Mouse (Mus musculus) brown adipose tissue, adult 24 weeks (tissue): ENCODE measurements at regions not wholly inside any gene's neighbourhood (a gene's known extent, or its start where the extent isn't known, plus 50 kb on each side); places are given as distances from the start of the nearest gene placed in this dataset.

Experiments used
- H3K27ac ChIP-seq: fragments of 200-500 bp; replicated peaks from 2 replicates; pipeline ENCODE4 v1.5.1; 2012; ENCODE audit warnings: low read depth, mild to moderate bottlenecking, low read length
- H3K4me1 ChIP-seq: fragments of 200-500 bp; 2 replicates; pipeline ENCODE4 v1.6.1; 2012; ENCODE audit warnings: low read length, mixed read lengths; ENCODE audit not compliant: control insufficient read depth, insufficient read depth, insufficient read length
- H3K4me3 ChIP-seq: fragments of 200-500 bp; 2 replicates; pipeline ENCODE4 v1.5.1; 2012; ENCODE audit warnings: low read depth, mild to moderate bottlenecking, low read length, moderate library complexity; ENCODE audit not compliant: insufficient read depth

DNA sequence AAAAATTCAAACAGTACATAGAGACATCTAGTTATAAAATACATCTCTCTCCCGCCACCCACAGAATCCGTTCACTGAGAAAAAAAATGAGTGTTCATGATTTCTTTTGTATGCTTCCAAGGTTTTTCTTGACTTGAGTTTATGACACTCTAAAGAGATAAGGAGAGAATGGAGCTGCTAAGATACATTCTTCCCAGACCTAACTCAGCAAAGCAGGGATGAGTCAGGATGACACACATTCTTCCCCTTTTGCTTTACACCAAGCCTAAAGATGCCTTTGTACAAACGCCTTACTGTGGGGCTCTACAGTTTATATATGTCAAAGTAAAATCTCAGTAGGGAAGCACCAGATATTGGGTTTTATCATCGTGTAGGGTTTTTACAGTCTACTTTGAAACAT is 133.1 kb upstream of the Slc44a1 start:
- no peak overlapping the region for H3K4me3 ChIP-seq
- H3K27ac ChIP-seq, result no peak overlapping the region
- peaks cover 9% of the 10 kb centered on the region for H3K4me1 ChIP-seq

DNA sequence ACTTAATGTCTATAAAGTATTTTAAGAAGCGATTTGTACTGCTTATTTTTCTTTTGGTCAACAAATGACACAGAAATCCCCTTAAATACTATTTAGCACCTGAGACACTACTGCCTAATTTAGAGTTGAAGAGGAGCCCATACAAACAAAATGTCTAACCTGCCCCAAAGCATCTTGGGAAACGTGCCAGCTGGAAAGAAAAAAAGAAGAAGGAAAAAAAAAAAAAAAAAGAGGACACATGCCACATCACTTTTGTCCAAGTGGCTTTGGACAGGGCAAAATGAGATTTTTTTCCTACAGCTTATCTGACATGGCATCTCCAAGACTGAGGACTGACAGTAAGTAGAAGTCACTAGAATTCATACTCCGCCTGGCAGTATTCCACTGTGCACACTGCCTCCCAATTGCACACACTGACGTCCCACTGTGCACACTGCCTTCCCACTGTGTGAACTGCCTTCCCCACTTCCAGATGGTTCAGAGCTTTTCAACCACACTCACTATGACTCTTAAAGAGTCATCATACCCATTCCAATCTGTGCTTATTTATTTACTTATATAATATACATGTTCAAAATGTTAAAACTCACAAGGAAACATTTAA is 135.3 kb upstream of the Slc44a1 start:
- H3K4me3 ChIP-seq, result no peak overlapping the region
- no peak overlapping the region for H3K27ac ChIP-seq
- H3K4me1 ChIP-seq, result peaks cover 9% of the 10 kb centered on the region

DNA sequence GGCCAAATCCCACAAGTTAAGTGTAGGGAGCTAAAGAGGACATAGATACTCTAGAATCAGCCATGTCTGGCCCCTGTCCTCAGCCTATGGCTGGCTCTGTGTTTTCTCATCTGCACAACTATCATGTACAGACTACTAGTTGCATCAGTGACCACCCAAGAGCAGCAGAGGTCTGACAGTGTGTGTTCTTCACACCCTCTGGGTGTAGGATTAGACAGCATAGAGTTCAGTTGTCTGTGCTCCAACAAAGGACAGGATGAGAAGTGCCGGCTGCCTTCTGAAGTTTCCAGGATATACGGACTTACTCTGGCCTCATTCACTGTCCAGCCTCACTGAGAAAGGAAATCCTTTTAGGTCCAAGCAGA is 135.9 kb upstream of the Slc44a1 start:
- H3K4me1 ChIP-seq, result peaks cover 9% of the 10 kb centered on the region
- peak overlapping the region; percentile 31; the same call in 1 of the 2 replicates for H3K27ac ChIP-seq

DNA sequence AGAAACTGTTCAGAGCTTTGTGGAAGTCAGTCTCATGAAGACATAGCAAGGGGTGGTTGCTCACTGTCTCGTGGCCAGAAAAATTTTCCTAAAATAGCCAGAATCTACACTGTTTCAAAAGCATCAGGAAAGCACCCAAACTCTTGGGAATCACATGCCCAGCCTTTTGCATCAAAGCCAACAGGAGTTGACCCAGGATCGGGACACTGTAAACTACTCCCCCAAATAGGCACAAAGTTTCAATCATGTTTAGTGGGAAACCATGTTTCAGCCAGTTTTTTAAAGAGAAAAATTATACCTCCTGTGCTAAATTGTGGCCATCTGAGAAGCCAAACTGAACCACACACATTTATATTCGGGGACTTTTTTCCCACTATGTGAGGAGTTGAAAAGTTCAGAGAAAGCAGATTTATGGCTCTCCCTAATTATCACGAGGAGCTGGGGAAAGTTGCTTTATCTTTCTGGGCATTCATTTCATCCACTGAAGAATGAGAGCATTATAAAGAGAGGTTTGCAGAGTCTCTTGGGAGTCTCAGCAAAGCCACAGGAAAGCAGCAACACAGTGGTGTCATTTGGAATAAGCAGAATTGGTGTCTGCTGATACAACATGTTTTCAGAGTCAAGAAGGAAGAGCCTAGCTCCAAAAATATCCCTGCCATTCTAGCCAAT is 136.5 kb upstream of the Slc44a1 start:
- Histone ChIP-seq H3K4me1 (peaks cover 9% of the 10 kb centered on the region), H3K4me3 (no peak overlapping the region), H3K27ac (peak overlapping the region; percentile 31; the same call in 1 of the 2 replicates)

More for the DNA sequence above, 135.9 kb upstream of the Slc44a1 start:
- H3K4me3 ChIP-seq, result no peak overlapping the region

DNA sequence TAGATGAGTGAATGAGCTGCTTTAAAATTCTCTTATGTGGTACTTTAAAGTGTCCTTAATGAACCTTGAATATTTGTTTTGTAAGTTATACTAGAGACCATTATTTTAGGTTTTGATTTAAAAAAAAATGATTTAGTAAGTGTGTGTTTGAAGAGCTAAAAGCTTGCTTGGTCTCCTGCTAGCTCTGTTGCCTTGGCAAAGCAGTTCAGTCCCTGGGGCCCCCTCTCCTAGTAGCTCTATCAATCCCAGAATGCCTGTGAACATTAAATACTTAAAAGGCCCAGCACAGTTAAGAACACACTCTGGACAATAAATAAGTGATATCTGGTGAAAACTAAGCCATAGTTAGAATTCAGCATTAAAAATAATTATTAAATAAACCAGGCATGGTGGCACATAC is 138.3 kb upstream of the Abca1 start:
- H3K27ac ChIP-seq, result no peak overlapping the region
- no peaks in the 10 kb centered on the region for H3K4me1 ChIP-seq
- no peak overlapping the region for H3K4me3 ChIP-seq

DNA sequence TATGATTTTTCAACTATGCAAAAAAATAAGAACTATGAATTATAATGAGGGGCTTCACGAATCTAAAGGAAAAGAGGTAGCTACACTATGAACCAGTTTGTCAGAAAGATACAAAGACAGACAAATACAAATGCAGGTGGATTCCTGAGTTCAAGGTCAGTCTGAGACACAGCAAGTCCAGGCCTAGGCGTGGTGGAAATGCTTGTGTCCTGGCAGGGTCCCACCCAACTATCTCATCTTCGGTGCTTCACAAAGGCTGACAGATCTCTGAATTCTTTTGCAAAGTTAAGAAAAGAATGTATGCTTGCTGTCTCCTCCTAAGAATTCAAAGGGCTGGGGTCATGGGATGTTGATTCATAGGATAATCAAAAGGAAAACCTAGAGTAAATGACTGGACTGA is 132.9 kb upstream of the Abca1 start:
- H3K27ac ChIP-seq, result no peak overlapping the region
- no peaks in the 10 kb centered on the region for H3K4me1 ChIP-seq
- H3K4me3 ChIP-seq, result no peak overlapping the region

DNA sequence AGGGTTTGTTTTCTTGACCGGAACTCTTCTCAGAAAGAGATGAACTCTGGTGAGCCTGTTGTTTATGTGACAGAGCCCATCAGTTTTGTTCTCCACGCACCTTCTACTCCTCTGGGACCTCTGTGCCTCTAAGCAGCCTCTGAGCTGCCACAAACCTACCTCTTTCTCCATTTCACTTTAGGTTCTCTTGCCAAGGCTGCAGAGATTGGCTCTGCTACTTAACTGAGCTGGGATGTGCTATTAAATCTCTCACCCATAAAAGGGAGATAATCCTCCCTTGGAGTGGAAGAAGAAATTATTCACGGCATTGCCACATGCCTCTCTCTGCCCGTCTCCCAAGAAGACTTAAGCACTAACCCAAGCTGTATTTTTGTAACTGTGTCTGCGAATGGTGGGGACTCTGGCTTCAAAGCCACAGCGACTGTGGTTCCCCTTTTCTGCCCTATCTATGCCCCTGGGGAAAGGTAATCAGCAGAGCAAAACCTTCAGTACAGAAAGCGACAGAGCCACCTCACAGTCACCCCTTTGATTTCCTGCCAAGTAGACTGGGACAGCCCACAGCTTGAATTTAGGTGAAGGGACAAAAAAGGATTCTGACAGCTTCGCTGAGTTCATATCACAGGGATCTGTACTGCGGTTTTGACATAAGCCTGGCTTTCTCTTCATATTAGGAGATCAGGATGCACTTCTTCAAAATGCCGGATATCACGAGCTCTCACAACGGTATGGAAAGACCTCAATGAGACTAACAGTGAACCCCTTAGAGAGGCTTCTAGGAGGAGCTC is 118.2 kb upstream of the Abca1 start:
- Histone ChIP-seq H3K27ac (peak overlapping the region; percentile 90), H3K4me1 (peaks cover 5% of the 10 kb centered on the region; the same call in 1 of the 2 replicates), H3K4me3 (peak overlapping the region; percentile 42)

DNA sequence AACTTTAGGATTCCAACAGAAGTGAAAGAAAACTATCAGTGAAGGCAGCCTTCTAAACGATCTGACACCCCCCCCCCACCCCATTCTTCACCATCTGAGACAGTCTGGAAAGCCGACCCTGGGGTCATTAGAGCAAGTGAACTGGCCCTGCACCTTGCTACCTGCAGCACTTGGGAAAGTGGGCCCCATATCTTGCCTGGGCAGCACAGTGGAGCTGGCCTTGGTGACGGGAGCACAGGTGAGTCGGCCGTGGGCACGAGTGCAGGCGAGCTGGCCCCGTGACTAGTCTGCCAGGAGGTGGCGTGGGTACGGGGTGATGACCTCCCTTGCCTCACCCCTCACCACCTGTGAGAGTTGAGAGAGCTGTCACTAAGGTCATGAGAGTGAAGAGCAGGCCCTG is 110.7 kb upstream of the Abca1 start:
- Histone ChIP-seq H3K27ac (no peak overlapping the region), H3K4me1 (peaks cover 4% of the 10 kb centered on the region; the same call in 1 of the 2 replicates), H3K4me3 (no peak overlapping the region)

DNA sequence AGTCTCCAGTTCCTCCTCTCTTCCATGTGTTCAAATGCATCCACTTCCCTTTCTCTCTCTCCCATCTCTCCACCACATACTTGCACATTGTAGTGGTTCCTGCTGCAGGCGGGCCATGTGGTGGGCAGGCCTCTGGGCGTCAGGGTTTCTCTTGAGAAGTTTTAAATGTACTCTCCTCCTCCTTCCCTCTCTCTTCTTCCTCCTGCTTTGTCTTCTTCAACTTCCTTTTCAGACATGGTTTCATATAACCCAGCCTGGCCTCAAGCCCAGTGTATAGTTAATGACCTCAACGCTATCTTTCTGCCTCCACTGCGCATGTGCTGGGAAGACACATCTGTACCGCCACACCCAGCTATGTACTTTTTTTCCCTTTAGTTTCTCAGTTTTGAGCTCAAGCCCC is 110.3 kb upstream of the Abca1 start:
- no peak overlapping the region for H3K4me3 ChIP-seq
- peaks cover 5% of the 10 kb centered on the region for H3K4me1 ChIP-seq
- no peak overlapping the region for H3K27ac ChIP-seq

DNA sequence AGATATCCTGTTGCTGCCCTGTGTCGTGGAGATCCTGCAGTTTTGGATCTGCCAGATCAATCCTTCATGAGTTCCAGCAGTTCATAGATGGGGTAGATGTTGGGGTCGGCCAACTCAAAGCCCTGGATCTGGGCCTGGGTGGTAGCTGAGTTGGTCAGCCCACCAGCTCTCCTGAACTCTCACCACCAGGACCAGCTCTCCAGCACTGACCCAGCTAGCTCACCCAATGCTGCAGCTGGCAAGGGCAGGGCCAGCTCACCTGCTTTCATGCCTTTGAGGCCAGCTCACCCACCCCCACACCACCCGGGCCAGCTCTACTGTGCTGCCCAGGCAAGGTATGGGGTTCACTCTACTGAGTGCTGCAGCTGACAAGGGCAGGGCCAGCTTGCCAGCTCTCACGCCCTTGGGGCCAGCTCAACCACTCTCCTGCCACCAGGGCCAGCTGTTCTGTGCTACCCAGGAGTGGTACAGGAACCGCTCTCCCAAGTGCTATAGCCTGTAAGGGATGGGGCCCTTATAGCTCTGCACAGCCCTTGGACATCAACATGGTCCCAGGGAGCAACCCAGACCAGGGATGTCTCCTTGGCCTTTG is 109.7 kb upstream of the Abca1 start:
- Histone ChIP-seq H3K4me3 (no peak overlapping the region), H3K4me1 (peaks cover 8% of the 10 kb centered on the region), H3K27ac (0 out of 2 replicates have a peak overlapping the region, but pooled peaks have one; percentile 8)

DNA sequence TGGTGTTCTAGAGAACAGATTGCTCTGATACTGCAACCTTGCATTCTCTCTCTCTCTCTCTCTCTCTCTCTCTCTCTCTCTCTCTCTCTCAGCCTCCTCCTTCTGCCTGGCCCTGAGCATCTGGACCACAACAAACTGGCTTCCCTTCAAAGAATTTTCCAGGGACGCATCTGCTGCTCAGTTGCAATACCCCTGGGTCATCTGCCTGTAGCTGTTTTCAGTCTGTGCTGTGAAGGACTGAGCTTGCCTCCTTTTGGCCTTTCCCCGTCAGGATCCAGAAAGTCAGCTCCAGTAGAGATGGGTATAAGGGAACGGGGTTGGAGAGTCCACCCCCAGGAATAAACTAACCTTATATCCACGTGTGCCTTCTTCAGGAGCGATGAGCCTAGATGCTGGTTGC is 105.2 kb upstream of the Abca1 start:
- Histone ChIP-seq H3K27ac (no peak overlapping the region), H3K4me1 (peaks cover 16% of the 10 kb centered on the region), H3K4me3 (no peak overlapping the region)

DNA sequence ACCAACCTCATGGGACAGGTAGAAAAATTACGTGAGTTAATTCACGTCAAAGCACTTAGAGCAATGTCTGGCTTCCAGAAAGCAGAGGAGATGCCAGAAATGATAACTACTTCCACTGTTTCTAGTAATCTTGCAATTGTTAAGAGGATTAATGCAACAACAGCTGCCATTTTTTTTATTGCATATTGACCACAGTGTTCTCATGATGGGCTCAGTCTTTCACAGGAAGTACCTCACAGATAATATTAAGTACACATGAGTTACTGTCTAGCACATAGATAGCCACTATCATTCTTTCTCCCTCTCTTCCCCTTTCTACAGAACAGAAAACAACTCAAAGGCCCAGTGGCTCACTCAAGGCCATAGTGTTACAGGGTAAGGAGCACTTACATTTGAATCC is 104.8 kb upstream of the Abca1 start:
- Histone ChIP-seq H3K4me1 (peaks cover 13% of the 10 kb centered on the region), H3K27ac (no peak overlapping the region), H3K4me3 (no peak overlapping the region)

DNA sequence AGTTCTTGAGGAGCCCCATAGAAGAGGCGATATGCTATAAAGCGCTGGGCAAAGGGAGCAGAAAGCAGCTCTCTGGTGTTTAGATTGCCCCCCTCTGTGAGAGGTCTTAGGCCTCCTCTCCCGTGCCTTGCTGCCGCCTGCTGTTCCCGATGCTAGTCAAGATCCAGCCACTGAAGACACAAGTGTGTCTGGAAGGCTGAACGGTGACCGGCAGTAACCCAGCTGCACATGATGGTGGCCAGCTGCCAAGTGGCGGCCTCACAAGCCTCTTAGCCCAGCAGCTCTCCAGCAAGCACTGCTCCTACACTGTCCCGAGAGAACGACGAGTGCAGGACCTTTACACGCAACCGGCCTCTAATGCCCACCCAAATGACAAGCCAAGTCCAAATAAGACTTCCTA is 104.1 kb upstream of the Abca1 start:
- no peak overlapping the region; the same call in 1 of the 2 replicates for H3K27ac ChIP-seq
- H3K4me3 ChIP-seq, result no peak overlapping the region
- H3K4me1 ChIP-seq, result peaks cover 12% of the 10 kb centered on the region

DNA sequence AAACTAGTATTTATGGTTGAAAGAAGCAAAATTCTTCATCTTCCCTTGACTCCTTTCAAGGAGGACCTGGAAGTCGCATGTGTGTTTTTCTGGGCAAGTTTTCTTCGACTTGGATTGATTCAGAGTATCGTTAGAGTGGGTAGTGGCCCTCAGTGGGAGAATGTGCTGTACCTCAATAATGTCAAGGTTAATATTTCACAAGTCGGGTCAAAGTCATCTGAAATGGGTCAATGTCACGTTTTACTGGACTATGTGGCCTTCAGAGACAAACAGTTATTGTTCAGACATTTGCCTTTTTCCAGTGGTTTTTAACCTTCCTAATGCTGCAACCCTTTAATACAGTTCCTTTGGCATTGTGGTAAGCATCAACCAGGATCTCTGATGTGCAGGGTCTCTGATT is 102.8 kb upstream of the Abca1 start:
- peaks cover 12% of the 10 kb centered on the region for H3K4me1 ChIP-seq
- H3K4me3 ChIP-seq, result no peak overlapping the region
- H3K27ac ChIP-seq, result no peak overlapping the region

DNA sequence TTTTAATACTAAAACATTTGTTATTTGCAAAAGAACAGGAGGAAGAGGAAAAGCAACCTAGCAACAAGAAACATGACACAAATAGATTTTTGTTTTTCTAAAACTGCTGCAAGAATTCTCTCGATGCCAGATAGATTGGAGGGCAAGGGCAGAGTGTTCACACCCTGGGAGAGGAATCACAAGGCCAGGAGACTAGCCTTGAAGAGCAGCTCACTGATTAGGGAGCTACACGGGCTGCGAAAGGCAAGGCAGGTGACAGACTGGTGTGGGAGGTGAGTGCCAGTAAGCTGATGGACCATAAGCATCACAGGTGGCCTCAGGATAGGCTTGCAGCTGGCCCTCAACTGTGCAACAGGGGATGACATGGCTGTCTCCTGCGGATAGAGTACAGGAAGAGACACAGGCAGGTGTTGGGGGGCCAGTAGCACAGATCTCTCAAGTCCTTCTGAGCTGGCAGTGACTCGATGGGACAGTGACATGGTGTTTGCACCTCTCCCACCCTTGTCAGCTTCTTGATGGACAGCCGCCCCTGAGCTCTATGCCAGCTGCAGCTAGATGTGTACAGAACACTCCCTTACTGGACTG is 102.0 kb upstream of the Abca1 start:
- Histone ChIP-seq H3K4me1 (peaks cover 12% of the 10 kb centered on the region), H3K27ac (no peak overlapping the region), H3K4me3 (no peak overlapping the region)
